Mouse (Mus musculus): ENCODE data around the gene Nfia.

DNA sequence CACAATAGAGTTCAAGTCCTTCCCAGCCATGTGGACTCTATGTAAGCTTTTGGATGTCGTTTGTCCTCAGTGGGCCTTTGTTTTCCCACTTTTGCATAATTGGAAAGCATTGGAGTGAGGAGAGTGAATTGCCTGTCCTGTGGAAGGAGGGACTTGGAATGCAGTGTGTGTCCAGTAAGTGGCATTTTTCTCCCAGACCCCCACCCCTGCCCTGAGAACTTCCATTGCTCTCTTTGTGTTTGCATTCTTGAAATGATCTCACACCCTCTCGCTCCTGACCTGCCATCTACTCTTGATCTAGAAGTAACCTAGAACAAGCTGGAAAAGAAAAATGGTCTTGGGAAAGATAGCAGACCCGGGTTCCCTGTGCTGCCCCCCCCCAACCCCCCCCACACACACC lies 278.8 kb downstream of the Nfia start:
- TF ChIP-seq CTCF (IDR thresholded peaks at IDR 0.05; ENCODE audit: low read depth, low read length) (no peak), TAL1 (conservative IDR thresholded peaks at IDR 0.05; ENCODE audit: low read depth, low read length) (no peak), GATA1 (IDR thresholded peaks at IDR 0.05; ENCODE audit: borderline replicate concordance, low read length) (no peak), POLR2AphosphoS5 (IDR thresholded peaks at IDR 0.05; ENCODE audit: insufficient replicate concordance, low read depth, low read length) (no peak), GATA2 (IDR thresholded peaks at IDR 0.05; ENCODE audit: borderline replicate concordance, low read depth, low read length) (no peak)

Data from G1E (cell line).